Mouse (Mus musculus) erythroid progenitor cell, adult 5-6 weeks (primary cell): ENCODE measurements at regions not wholly inside any gene's neighbourhood (a gene's known extent, or its start where the extent isn't known, plus 50 kb on each side); places are given as distances from the start of the nearest gene placed in this dataset.
"Not testable (repeated sequence)": the region's sequence is repeated elsewhere in the genome, so short reads cannot be mapped to it uniquely, and the experiment has no call there.

ENCODE experiments used
- ATAC-seq: replicated peaks from 2 replicates; pipeline ENCODE4 v1.8.0; 2016; ENCODE audit warnings: moderate number of reproducible peaks, mild to moderate bottlenecking, moderate TSS enrichment, inconsistent platforms; ENCODE audit not compliant: poor library complexity, low FRiP score, severe bottlenecking

DNA sequence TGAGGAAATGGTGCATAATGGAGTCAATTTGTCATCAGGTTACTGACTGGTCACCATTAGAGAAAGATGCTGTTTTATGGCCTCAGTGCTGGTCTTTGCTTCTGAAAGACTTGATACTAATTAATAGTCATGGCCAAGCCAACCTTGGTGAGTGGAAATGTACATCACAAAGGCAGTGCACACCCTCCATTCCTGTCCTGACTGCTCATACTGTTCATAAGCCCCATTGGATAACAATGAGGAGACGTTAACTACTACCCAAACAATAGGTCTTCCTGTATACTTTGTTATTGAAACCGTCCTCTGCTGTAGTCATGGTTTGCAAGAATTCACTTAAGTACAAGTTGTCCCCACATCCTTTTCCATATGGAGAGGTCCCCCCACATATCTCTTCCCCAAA is 605.8 kb upstream of the Slc35b3 start:
- no peak for ATAC-seq

- ATAC-seq, result no peak
Measured at GRCm38 (mm10) chr13:39537724-39538440, 577.2 kb upstream of the Slc35b3 start.

DNA sequence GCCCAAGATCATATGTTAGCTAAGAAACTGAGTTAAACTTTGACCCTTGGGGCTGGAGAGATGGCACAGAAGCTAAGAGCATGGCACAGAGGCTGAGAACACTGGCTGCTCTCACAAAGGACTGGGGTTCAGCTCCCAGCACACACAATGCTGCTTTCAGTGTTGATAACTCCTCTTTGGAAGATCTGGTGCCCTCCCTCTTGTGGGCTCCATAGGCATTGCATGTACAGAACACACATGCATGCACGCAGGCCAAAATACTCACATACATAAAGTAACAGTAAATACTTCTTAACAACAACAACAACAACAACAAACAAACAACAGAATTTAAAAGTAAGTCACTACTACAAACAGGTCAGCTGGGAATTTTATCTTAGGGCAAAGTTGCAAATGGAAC is 565.8 kb upstream of the Slc35b3 start:
- no peak for ATAC-seq

DNA sequence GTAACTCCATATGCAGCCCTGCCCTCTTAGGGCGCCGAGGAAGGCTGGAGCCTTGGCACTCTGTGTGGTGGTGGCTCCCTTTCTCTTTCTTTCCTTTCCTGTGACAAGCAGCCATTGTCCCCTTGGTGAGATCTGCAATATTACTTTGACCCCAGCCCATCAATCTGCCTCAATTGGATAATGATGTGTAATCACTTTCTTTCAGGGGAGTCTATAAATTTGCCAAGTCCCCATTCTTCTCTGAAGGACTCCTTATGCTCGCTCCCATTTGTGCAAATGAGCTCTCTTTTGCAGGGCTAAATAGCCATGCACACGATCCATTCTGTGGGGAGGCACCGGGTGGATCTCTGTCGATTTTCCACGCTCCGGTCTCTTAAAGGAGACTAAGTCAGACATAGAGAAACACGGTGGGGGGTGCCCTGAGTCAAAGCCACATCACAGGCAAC is 563.2 kb upstream of the Slc35b3 start:
- ATAC-seq, result no peak

GRCm38 (mm10) chr13:39523246-39523850 is 562.7 kb upstream of the Slc35b3 start:
- no peak for ATAC-seq

- ATAC-seq, result no peak
Measured at GRCm38 (mm10) chr13:39520846-39521245, 560.2 kb upstream of the Slc35b3 start.

DNA sequence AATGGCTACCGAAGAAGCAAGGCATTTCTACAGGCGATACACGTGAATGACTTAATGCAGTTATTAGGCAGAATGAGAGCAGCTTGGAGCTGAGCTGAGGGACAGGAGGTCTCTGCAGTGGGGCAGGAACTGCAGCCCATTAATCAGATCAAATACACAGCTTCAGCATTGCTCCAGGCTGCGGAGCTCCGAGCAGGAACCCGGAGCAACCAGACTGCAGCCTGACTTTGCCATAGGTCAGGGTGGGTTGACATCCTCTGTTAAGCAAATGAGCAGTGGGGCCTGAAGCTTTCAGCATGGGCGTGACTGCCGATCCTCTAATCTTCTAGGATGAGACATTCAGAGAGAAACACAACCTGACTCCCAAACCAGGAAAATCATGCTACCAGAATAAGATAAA is 555.4 kb upstream of the Slc35b3 start:
- ATAC-seq, result no peak

DNA sequence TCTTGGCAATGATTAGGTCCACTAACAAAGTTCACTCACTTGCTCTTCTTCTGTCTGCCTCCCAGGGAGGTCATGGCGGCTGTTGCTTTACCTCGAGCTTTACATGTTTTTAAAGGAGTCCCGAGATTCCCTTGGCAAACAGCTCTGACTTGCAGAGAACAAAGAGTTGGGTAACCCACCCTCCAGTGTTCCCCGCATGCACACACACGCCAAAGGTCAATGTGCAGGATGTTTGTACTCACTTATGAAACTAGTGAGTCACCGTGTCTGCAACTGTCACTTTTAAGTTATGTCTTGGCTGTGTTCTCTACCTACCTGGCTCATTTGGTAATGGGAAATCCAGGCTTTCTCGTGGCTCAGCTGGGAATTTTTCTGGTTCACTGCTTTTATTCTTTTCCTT is 529.1 kb upstream of the Slc35b3 start:
- no peak for ATAC-seq

GRCm38 (mm10) chr13:39472621-39473020 is 511.9 kb upstream of the Slc35b3 start:
- no peak for ATAC-seq

- ATAC-seq, result no peak
Measured at GRCm38 (mm10) chr13:39441799-39442198, 481.1 kb upstream of the Slc35b3 start.

DNA sequence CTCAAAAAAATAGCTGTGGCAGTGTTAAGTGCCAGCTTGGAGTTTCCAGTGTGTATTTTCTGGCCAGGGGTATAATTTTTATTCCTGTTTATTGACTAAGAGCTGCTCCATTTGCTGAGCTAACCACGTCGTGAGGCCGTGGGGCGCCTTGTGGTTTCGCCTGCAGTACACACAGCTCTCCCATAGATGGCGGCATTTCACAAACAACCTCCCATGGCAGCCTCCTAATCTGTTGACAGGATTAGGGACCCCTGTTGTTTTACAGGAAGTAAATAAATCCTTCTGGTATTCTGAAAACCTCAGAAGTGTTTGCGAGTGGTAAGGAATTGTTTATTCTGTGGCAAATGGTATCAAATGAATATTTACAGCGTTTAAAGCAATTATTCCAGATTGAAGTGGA is 480.2 kb upstream of the Slc35b3 start:
- no peak for ATAC-seq

DNA sequence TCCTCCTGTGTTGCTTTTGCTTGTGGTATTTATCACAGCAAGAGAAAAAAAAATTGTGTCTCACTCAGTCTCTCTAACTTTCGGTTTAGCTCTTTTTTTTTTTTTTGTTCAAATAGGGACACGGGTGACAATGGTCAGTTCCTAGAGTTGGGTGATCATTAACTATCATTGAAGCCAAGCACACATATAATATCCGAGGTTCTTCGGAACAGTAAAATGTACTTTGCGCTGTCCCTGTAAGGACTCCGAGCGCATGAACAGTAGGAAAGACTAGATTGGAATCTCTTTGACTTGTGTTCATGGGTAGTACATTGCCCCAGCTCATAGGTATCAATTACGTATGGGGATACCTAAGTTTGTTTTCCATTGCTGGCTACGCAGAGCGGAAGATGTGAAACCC is 479.7 kb upstream of the Slc35b3 start:
- ATAC-seq, result no peak

DNA sequence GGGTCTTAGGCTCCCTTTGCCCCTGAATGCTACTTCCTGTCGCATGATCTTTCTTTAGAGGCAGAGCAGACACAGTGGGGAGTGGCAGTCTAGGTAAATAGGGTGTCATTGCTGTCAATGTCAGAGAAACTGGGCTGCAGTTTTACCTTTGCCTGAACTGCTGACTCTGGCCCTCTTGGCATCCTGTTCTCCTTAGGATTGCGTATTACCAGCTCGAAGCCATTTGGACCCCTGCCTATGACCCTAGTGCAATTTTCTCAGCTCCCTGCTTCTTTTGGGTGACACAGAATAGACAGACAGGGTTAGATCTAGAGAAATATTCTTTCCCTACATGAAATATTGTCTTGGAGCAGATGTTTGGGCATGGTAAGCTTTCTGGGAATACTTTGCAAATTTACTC is 467.3 kb upstream of the Slc35b3 start:
- ATAC-seq, result no peak

DNA sequence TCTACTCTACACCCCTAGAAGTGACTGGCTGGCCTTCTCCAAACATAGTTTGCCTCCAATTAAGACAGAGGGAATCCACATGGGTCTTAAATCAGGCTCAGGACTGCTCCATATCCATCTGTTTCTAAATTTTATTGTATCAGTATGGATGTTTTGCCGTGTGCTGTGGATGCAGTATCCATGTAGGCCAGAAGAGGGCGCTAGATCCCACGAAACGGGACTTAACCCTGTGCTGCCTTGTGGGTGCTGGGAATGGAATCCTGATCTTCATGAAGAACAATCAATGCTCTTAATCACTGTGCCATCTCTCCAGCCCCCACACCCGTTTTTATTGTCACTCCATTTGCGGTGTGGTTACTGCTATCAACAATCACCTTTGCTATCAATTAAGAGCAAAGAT is 465.3 kb upstream of the Slc35b3 start:
- no peak for ATAC-seq

DNA sequence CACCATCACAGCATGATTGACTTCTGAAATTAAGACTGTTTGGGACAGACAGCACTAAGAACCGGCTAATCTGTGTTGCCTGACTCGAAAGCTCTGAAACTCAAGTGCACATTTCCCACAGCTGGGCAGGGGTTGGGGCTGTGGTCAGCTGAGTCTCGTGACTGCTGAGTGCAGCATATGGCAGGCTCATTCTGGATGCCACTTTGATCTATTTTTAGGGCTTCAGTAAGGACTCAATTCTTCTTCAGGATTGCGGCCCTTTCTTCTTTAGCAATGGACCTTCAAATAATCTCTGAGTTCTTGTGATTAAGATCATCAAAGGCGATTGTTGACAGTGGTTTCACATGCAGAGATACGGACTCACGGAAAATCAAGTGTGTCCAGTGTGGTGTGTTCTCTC is 457.5 kb upstream of the Slc35b3 start:
- ATAC-seq, result no peak

DNA sequence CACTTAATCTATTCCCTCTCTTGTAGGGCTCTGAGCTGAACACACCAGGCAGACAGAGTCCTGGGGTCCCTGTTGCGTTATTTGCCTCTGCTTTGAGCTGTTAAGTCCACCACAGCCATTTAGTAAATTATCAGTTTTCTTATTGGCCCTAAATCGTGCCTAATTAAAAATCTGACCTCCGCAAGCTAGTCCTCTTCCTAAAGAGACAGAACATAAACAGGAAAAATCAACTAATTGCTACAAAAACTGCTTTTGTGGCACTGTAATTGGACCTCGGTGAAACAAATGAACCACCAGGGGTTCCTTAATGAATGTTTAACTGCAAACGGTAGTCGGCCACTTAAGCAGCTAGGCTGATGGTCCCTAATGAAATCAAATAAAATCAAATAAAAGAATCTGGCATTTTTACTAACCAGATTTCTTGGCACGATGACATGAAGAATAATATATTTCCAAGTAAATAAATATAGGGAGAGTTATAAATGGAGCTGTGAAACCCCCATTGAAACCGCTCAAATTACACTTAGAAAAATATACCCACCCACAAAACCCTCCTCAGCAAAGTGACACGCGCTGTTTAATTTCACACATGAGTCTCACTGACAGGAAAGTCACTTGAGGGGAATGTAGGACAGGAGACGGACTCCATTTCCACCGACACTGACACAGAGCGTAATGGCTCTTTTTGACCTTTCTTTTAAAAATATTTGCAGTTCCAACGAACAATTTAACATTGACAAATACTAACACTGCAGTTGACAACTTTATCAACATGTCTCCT is 451.0 kb upstream of the Slc35b3 start:
- no peak for ATAC-seq

DNA sequence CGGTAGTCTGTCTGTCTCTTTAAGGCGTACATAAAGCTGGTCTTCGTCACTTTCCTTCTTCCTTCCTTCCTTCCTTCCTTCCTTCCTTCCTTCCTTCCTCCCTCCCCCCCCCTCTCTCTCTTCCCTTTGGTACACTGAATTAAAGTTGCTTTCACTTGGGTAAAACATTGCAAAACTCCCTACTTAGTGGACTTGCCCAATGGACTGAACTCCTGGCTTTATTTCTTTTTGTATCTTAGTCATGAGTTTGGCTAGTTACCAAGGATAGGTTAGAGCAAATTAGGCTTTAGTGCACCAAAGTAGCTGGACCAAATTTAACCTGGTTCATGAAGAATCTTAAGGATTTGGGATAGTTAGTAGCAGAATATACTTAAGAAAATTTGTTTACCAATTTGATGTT is 431.9 kb upstream of the Slc35b3 start:
- ATAC-seq, result no peak

DNA sequence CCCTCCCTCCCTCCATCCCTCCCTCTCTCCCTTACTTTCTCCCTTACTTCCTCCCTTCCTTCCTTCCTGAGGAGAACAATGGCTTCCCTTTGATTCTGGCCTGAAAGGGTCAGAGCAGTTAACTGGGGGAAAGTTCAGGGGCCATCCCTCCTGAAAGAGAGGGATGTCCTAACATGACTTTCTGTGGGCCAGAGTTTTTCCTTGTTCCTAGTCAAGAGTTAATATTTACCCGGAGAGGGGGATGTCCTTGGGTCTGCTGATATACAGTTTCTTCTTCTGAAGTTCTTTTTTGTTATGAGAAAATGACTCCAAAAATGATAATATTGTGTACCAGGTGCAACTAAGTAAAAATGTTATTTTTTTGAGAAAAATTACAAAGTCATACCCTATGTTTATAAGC is 431.5 kb upstream of the Slc35b3 start:
- not testable (repeated sequence) for ATAC-seq

DNA sequence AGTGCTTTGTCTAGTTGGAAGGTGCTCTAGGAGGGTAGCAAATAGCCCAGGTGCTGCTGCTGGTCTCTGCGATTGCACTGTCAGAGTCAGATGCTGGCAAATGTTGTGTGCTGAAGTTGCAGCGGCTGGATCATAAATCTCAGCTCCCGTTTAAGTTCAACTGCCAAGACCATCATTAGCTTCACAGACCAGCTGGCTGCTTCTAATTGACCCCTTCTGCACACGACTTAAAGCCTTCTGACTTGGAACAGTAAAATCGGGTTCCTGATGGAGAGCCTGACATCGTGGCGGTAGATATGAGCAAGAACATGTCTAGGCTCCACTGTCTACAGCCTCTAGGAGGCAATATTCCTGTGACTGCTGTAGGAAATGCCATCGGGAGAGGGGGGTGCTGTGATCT is 416.0 kb upstream of the Slc35b3 start:
- no peak for ATAC-seq

DNA sequence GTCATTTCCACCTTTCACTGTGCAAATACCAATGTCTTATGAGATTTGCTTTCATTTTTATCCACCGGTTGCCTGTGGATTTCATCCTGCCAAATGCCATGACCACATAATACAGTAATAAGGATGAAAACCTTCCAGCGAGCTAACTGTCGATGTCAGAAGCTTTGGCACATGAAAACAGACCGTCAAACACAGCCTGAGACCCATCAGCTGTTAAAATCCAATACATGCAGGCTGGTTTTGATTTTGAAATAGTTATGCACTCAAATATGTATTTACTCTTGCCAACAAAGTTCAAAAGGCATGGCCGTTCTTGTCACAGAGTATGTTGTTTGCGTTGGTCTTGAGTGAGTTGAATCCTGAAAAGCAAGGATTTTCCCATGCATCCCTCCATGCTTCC is 415.6 kb upstream of the Slc35b3 start:
- ATAC-seq, result no peak

DNA sequence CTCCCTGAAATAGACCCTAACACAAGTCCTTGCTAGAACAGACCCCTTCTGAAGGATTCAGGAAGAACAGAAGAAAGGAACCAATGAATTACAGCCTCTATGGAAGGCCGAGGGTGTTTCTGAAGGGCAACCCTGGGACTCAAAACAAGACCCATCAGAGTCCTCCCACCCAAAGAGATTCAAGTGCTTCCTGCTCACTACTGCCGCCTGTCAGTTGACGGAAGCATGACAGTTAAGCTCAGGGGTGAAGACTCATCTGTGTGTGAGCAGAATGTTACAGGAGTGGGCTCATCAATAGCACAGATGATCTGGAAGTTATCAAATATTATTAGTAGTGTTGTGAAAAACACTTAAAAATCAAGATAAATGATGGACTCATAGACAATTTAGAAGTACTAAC is 411.9 kb upstream of the Slc35b3 start:
- no peak for ATAC-seq
